Mouse (Mus musculus) C2C12 (cell line): ENCODE measurements around the gene Efcab11. TPM values are rescaled to one million over a fixed set of nuclear protein-coding genes. Genes with fewer than 3 reads are reported as not detected.

Experiments used
- H3K27me3 ChIP-seq: one replicate; pipeline ENCODE4 v1.6.1; 2011; ENCODE audit not compliant: control insufficient read depth, insufficient read depth, insufficient read length
- H3K36me3 ChIP-seq: one replicate; pipeline ENCODE4 v1.6.1; 2011; ENCODE audit not compliant: control insufficient read depth, insufficient read depth
- H3K4me3 ChIP-seq: one replicate; pipeline ENCODE4 v1.5.1; 2011; ENCODE audit warnings: mild to moderate bottlenecking, control low read depth; ENCODE audit not compliant: poor library complexity, insufficient read depth, severe bottlenecking
- H3K79me2 ChIP-seq: one replicate; pipeline ENCODE4 v1.6.1; 2011; ENCODE audit not compliant: control insufficient read depth, insufficient read depth
- H3K79me3 ChIP-seq: one replicate; pipeline ENCODE4 v1.6.1; 2011; ENCODE audit warnings: low read depth, control low read depth
- H3ac ChIP-seq: one replicate; pipeline ENCODE3; 2011; ENCODE audit warnings: low read depth; ENCODE audit not compliant: control insufficient read depth, insufficient read length
- CEBPB ChIP-seq: IDR thresholded peaks from one replicate; pipeline ENCODE4 v1.6.1; 2011; ENCODE audit warnings: low read depth, mild to moderate bottlenecking, control low read depth, moderate library complexity
- CTCF ChIP-seq: IDR thresholded peaks from one replicate; pipeline ENCODE4 v1.5.1; 2011; ENCODE audit not compliant: control insufficient read depth, insufficient read depth, insufficient read length
- FOSL1 ChIP-seq: IDR thresholded peaks from one replicate; pipeline ENCODE4 v1.8.0; 2011; ENCODE audit warnings: mild to moderate bottlenecking, low read length; ENCODE audit not compliant: poor library complexity, insufficient read depth, severe bottlenecking
- MAX ChIP-seq: IDR thresholded peaks from one replicate; pipeline ENCODE4 v1.6.1; 2011; ENCODE audit warnings: mild to moderate bottlenecking, control low read depth
- MYOD1 ChIP-seq: IDR thresholded peaks from one replicate; pipeline ENCODE4 v1.6.1; 2011; ENCODE audit warnings: low read depth; ENCODE audit not compliant: control insufficient read depth, insufficient read length
- MYOG ChIP-seq: IDR thresholded peaks from one replicate; pipeline ENCODE4 v1.6.1; 2011; ENCODE audit not compliant: control insufficient read depth, insufficient read length; ENCODE audit errors: extremely low read depth
- USF1 ChIP-seq: IDR thresholded peaks from one replicate; pipeline ENCODE4 v1.6.1; 2011; ENCODE audit warnings: low read depth, mild to moderate bottlenecking, control low read depth, moderate library complexity
- polyA plus RNA-seq: library from polyadenylated mRNA; unstranded; fragments of >200 nt; fragmentation: generic; extraction: Trizol; gene quantifications from one replicate; pipeline ENCODE4 v1.2.1, GENCODE M21; 2012; ENCODE audit warnings: missing spikeins

The Efcab11 gene
- polyA plus RNA-seq, 1 experiment: 4.7 TPM

DNA sequence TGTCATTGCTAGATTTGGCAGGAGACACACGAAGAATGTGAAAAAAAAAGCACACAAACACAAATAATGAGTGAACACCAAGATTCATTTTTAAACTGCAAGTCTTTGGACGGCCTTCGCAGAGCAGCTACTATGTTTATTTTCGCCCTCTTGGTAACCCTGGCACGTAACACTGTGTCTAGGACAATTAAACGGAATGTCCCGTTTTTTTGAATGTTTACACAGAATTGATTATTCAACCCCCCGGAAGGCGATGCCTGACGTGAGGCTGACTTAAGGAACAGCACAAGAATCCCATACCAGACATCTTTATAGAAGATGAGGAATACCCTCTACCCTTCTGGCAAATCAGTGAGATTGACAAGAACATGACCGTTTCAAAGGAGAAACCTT is 530 bp downstream of the Efcab11 start:
- peak overlapping the region; percentile 68 for H3ac ChIP-seq
- peaks cover 10% of the 10 kb centered on the region for H3K79me2 ChIP-seq
- H3K27me3 ChIP-seq: no peaks in the 10 kb centered on the region
- H3K79me3 ChIP-seq: no peaks in the 10 kb centered on the region
- peak overlapping the region; percentile 67 for H3K4me3 ChIP-seq
- no peaks in the 10 kb centered on the region for H3K36me3 ChIP-seq
- no peak for TF ChIP-seq MYOG
- no peak for TF ChIP-seq MYOD1
- no peak for TF ChIP-seq USF1
- no peak for TF ChIP-seq CTCF
- TF ChIP-seq MAX: no peak
- no peak for TF ChIP-seq FOSL1
- TF ChIP-seq CEBPB: no peak

DNA sequence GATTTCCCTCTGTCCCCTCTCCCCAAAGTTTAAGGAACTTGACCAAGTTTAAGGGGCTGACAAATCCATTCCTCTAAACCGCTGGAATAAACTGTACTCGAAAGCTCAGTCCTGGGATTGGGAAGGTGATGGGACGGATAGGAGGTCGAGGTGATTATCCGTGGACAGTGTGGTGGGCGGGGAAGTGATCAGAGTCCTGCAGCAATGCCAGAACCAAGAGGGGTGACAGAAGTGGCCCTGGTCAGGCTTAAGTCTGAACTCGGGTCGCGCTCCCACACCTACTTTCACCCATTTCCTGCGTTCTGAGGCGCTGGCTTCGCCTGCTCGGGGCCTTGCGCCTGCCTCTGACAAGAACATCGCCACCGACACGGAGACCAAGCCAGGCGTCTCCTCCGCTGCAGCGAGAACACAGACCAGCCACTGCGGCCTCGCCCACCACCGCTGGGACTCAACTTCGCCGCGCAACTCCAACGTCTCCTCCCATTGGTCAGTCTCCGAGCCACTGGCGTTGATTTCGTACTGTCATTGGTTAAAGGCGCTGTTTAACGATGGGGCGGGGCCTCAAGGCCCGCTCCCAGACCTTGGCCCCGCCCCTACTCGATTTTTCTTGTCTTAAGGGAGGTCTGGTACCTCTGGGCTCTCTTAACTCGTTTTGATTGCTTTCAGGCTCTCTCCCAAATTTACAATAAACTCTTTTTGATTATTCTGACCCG is 1.1 kb downstream of the Efcab11 start:
- Histone ChIP-seq H3K79me2 (peaks cover 10% of the 10 kb centered on the region), H3K79me3 (no peaks in the 10 kb centered on the region), H3K4me3 (peak overlapping the region; percentile 67), H3ac (peak overlapping the region; percentile 93), H3K36me3 (no peaks in the 10 kb centered on the region), H3K27me3 (no peaks in the 10 kb centered on the region)
- TF ChIP-seq MYOD1: no peak
- no peak for TF ChIP-seq MYOG
- no peak for TF ChIP-seq CTCF
- TF ChIP-seq CEBPB: no peak
- TF ChIP-seq USF1: no peak
- TF ChIP-seq MAX: peak; percentile 25

DNA sequence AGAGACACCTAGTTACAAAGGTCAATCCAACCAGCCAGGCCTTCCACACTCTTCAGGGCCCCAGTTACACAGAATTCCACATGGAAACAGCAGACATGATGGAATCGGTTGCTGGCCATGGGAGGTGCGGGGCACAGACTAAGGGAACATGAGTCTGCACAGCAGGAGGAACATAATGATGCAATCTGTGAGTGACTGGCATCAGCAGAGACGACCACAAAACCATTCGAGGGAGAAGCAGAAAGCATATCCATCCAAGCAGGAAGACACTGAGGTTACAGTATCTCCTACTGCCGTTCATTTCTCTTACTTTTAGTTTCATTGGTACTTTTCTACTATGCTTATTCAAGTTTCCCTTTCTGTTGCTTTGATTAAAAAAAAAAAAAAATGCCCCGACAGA is 9.6 kb downstream of the Efcab11 start:
- Histone ChIP-seq H3ac (no peak overlapping the region), H3K79me2 (no peaks in the 10 kb centered on the region), H3K36me3 (peaks cover 8% of the 10 kb centered on the region), H3K4me3 (no peak overlapping the region), H3K79me3 (no peaks in the 10 kb centered on the region), H3K27me3 (no peaks in the 10 kb centered on the region)
- TF ChIP-seq USF1 (no peak), CEBPB (no peak), MAX (no peak), CTCF (no peak), MYOD1 (no peak), FOSL1 (no peak), MYOG (no peak)

DNA sequence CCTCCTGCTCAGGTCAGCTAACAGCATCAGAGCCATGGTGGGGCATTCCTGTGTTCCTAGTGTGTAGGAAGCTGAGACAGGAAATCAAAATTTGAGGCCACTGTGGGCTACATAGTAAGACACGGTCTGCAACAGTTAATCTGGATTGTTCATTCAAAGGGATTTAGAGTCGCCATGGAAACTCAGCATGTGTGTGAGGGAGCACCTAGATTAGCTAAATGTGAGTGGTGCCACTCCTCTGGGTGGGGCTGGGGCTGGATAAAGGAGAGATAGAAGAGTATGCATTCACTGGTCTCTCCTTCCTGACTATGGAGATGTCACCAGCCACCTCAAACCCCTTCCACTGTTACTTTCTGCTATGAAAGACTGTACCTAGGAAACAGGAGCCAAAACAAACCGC is 10.8 kb downstream of the Efcab11 start:
- Histone ChIP-seq H3K4me3 (no peak overlapping the region), H3K79me2 (no peaks in the 10 kb centered on the region), H3K36me3 (peaks cover 8% of the 10 kb centered on the region), H3K79me3 (no peaks in the 10 kb centered on the region), H3K27me3 (no peaks in the 10 kb centered on the region), H3ac (no peak overlapping the region)
- TF ChIP-seq CEBPB (no peak), FOSL1 (no peak), USF1 (no peak), CTCF (no peak), MYOD1 (no peak), MAX (no peak), MYOG (no peak)

DNA sequence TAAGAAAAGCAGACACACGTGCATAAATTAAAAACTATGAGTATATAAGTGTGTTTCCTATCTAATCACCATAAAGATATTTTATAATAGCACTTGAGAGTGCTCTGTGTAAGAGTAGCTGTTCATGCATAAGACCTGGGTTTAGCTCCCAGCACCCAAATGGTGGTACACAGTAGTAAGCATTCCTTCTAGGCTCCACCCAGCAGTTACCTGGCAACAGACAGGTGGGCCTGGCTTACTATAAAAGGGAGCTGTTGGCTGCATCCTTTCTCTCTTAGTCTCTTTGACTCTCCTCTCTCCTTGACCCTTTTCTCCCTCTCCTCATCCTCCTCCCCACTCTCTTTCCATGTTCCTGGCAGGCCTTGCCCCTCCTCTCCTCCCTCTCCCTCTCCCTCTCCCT is 15.4 kb downstream of the Efcab11 start:
- TF ChIP-seq MAX (no peak), CEBPB (no peak), USF1 (no peak), FOSL1 (no peak), MYOD1 (no peak), CTCF (no peak)
- Histone ChIP-seq H3K36me3 (no peaks in the 10 kb centered on the region), H3K4me3 (no peak overlapping the region), H3K79me2 (no peaks in the 10 kb centered on the region), H3ac (no peak overlapping the region), H3K79me3 (no peaks in the 10 kb centered on the region), H3K27me3 (no peaks in the 10 kb centered on the region)

DNA sequence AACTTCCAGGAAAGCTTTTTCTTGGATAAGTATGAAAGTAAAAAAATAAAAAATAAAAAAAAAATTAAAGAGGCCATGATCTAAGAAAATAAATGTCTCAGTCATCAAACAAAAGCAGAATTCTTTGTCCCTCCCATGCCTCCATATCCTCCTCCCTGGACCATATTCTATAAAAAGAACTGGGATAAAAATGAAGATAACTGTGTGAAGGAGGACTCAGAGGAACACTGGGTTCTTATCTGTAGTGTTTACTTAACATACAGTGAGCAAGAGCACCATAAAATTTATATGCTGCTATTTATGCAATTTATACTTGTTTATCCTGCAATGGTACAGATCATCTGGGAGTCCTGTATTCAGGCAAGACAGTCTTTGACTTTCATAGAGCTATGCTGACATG is 19.6 kb downstream of the Efcab11 start:
- H3ac ChIP-seq: no peak overlapping the region
- H3K79me2 ChIP-seq: no peaks in the 10 kb centered on the region
- H3K4me3 ChIP-seq: no peak overlapping the region
- no peaks in the 10 kb centered on the region for H3K27me3 ChIP-seq
- no peaks in the 10 kb centered on the region for H3K36me3 ChIP-seq
- TF ChIP-seq MAX: no peak
- TF ChIP-seq MYOG: no peak
- no peak for TF ChIP-seq CTCF
- no peak for TF ChIP-seq MYOD1
- no peak for TF ChIP-seq FOSL1
- no peak for TF ChIP-seq USF1
- TF ChIP-seq CEBPB: no peak
- H3K79me3 ChIP-seq: no peaks in the 10 kb centered on the region
